Comparison of ENCODE assay signal across 20 mouse cellular contexts in the genomic region with DNA sequence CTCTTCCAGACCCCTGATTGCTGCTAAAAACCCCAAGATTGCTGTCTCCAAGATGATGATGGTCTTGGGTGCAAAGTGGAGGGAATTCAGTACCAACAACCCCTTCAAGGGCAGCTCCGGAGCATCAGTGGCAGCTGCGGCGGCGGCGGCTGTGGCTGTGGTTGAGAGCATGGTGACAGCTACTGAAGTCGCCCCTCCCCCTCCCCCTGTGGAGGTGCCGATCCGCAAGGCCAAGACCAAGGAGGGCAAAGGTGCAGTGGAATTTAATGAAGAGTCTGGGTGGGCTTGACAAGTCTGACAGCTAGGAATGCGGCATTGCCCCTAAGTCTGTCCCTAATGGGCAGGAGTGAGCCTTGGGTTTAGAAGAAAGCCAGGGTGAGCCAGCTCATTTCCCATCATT. TPM values are rescaled to one million over a fixed set of nuclear protein-coding genes. Genes with fewer than 3 reads are reported as not detected.
"Had no signal": no experiment of that assay in that cellular context is flagged by ENCODE, and none has a peak within 500 bp of the region (broad histone marks: within the 10 kb centered on the region; RNA-seq: fewer than 3 reads in every experiment).

No protein-coding gene starts in this region.

- H3K4me2 ChIP-seq: limb, embryonic 12.5 days; limb, embryonic 15.5 days; liver, embryonic 11.5 days; liver, embryonic 15.5 days; midbrain, embryonic 13.5 days; neural tube, embryonic 13.5 days had no signal

- ATAC-seq: intestine, embryonic 16.5 days; midbrain, embryonic 13.5 days; midbrain, embryonic 16.5 days had no signal

- H3K9ac ChIP-seq: limb, embryonic 12.5 days; limb, embryonic 15.5 days; liver, embryonic 15.5 days; midbrain, embryonic 13.5 days; neural tube, embryonic 13.5 days had no signal

- H3K4me3 ChIP-seq: layer of hippocampus, adult 2 months; limb, embryonic 12.5 days; limb, embryonic 15.5 days; liver, embryonic 15.5 days; midbrain, embryonic 13.5 days; myocyte; neural tube, embryonic 13.5 days had no signal

- H3K27me3 ChIP-seq: limb, embryonic 12.5 days; limb, embryonic 15.5 days; liver, embryonic 15.5 days; midbrain, embryonic 13.5 days; neural tube, embryonic 13.5 days had no signal

- H3K27ac ChIP-seq: kidney, postnatal 0 days; layer of hippocampus, adult 2 months; limb, embryonic 12.5 days; limb, embryonic 15.5 days; liver, embryonic 15.5 days; midbrain, embryonic 13.5 days; neural tube, embryonic 13.5 days; stomach, postnatal 0 days had no signal

- DNase-seq: kidney, adult 2 months; kidney, postnatal 25 days; layer of hippocampus, adult 9-11 months; lung, adult 2 months; lung, postnatal 14 days; lung, postnatal 4 days; thymus, postnatal 25 days had no signal

- H3K9me3 ChIP-seq: limb, embryonic 12.5 days; limb, embryonic 15.5 days; liver, embryonic 15.5 days; midbrain, embryonic 13.5 days; neural tube, embryonic 13.5 days had no signal

RNA-seq across cellular contexts. Expression of a gene that starts 33.7 kb away (rescaled TPM):
- total RNA-seq: megakaryocyte-erythroid progenitor cell, adult 5-6 weeks had no signal
- polyA plus RNA-seq: myocyte had no signal
